Mouse (Mus musculus): ENCODE measurements around the gene Adap1.

Adap1 gene

GRCm38 (mm10) chr5:139325395-139325966, at the start of gene Adap1:
Gene Adap1 (minus strand): TSS chr5:139325622.
- peak; percentile 74 for DNase-seq (ENCODE audit: low spot score)

DNA sequence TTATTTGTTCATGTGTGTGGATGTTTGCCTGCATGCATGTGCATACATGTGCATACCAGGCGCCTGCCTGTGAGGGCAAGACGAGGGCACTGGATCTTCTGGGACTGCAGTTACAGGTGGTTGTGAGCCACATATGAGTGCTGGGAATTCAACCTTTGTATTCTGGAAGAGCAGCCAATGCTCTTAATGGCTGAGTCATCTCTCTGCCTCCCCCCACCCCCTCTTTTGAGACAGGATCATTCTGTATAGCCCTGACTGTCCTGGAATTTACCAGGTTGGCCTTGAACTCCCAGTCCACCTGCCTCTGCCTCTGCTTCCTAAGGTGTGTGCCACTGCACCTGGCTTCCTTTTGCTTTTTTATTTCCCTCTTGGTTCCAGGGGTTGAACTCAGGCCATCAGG, 49.4 kb upstream of the Adap1 start:
- DNase-seq (ENCODE audit: low spot score), result no peak

GRCm38 (mm10) chr5:139373889-139374444, 48.5 kb upstream of the Adap1 start:
- DNase-seq (ENCODE audit: low spot score), result no peak

DNA sequence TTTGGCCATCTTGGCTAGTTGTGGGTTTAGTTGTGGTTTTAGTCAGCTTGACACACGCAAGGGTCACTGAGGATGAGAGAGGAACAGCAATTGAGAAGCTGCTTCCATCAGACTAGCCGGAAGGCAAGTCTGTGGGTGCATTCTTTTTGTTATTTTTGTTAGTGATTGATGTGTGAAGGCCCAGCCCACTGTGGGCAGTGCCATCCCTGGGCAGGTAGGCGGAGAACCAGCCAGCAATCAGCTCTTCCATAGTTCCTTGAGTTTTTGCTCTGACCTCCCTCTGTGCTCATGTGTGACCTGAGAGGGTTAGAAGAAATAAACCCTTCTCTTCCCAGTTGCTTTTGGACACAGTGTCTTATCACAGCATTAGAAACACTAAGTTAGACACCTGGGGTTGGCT, 47.7 kb upstream of the Adap1 start:
- no peak for DNase-seq (ENCODE audit: low spot score)

DNA sequence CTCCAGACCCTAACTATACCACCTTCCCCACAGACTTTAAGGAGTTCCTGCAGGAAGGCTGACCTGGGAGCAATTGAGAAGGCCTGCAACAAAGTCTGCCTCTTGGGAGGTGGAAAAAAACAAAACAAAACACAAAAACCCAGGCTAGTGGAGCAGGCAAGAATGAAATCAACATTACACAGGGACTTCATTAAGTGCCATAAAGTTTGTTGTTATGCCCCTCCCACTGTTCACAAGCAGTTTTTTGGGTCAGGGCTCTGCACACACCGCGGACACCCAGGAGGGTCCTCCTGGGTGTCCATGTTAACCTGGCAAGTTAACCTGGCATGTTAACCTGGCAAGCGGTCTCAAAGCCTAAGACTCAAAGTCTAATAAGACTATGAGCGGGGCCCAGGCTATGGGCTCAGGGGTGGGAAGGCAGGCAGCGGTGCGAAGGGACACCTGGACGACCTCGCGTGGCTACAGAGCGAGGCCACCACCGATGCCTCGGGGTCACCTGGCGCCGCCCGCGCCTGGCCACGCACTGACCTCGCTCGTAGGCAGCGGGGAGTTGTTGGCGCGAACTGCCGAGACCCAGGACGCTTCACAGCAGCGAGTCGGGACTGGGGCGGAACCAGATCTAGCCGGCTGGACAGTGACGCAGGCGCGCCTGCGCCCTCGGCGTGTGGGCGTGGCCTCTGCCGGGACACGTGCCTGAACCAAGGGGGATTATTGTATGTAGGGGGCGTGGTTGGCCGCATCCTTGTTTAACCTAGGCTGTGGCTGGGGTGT, 46.4 kb upstream of the Adap1 start:
- peak; percentile 94 for DNase-seq (ENCODE audit: low spot score)

DNA sequence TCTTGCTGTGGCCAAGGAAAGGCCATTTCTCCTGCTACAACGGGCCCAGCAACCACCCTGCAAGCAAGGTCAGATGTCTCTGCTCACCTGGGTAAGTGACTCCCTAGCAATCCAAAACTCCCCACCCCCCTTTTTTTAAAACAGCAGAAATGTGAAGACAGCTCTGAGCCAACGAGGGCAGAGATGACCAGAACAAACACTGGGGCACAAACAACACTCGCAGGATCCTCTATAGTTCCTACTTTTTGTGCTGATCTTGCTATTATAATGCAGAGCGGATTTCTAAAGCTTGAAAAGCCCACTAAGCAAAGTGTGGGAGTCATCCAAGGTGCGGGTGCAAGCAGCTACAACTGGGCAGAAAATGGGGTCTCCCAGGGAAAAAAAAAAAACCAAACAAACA, 45.7 kb upstream of the Adap1 start:
- no peak for DNase-seq (ENCODE audit: low spot score)

- DNase-seq (ENCODE audit: low spot score), result no peak
Observed at GRCm38 (mm10) chr5:139370336-139370735, 44.9 kb upstream of the Adap1 start.

GRCm38 (mm10) chr5:139368638-139369320, 43.4 kb upstream of the Adap1 start:
- DNase-seq (ENCODE audit: low spot score), result no peak

- DNase-seq (ENCODE audit: low spot score), result no peak
Observed at GRCm38 (mm10) chr5:139367884-139368458, 42.5 kb upstream of the Adap1 start.

DNA sequence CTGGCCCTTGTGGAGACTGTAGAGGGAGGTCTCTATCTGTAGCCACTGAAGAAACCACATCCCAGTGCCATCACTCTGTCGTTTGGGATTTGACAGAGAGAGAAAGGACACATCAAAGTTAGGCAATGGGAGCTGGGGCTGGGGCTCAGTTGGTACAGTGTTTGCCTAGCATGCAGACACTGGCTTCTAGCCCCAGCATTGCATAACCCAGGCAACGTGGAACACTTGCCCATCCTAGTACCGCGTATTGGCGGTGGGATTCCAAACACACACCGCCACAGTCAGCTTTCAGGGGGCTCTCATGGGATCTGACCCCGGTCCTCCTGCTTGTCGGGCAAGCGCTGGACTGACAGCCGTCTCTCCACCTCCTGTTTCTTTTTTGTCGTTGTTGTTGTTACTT, 41.1 kb upstream of the Adap1 start:
- DNase-seq (ENCODE audit: low spot score), result no peak

DNA sequence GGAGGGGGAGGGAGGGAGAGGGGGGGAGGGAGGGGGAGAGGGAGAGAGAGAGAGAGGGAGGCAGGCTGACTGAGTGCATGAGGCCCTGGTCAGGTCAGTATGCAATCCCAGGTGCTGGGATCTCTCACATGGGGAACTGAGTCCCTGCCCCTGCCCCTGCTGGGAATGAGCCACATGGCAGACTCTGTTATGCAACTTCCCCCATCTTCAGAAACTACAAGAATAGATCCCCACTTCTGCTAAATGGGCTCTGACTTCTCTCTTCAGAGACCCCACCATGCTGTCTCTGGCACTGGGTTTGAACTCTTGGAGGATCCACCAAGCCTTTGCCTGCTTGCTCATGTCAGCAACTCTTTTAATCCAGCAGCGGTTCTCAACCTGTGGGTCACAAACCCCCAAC, 40.4 kb upstream of the Adap1 start:
- DNase-seq (ENCODE audit: low spot score), result no peak

- no peak for DNase-seq (ENCODE audit: low spot score)
Observed at GRCm38 (mm10) chr5:139364911-139365571, 39.6 kb upstream of the Adap1 start.

GRCm38 (mm10) chr5:139364260-139364910, 39.0 kb upstream of the Adap1 start:
- peak; percentile 94 for DNase-seq (ENCODE audit: low spot score)

- no peak for DNase-seq (ENCODE audit: low spot score)
Observed at GRCm38 (mm10) chr5:139363858-139364257, 38.4 kb upstream of the Adap1 start.

- DNase-seq (ENCODE audit: low spot score), result no peak
Observed at GRCm38 (mm10) chr5:139359244-139359643, 33.8 kb upstream of the Adap1 start.

GRCm38 (mm10) chr5:139358653-139359052, 33.2 kb upstream of the Adap1 start:
- DNase-seq (ENCODE audit: low spot score), result peak; percentile 60

- peak; percentile 87 for DNase-seq (ENCODE audit: low spot score)
Observed at GRCm38 (mm10) chr5:139355235-139355772, 29.9 kb upstream of the Adap1 start.

GRCm38 (mm10) chr5:139353946-139354345, 28.5 kb upstream of the Adap1 start:
- DNase-seq (ENCODE audit: low spot score), result no peak

DNA sequence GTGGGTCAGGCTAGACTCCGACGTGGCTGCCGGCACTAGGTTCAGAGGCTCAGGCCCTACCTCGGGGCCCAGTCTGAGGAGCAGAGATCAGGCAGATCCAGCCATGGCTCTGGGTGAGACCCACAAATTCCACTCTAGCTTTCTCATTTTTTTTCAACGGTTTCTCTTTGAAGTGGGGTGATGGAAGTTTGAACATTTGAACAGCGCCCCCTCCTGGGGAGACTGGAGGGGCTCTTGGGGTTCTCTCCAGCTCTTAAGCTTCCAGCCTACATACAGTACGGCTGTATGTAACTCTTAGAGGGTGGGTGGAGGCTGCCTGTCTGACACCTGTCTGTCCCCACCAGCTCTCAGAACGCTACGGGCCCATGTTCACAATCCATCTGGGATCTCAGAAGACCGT, 28.1 kb upstream of the Adap1 start:
- DNase-seq (ENCODE audit: low spot score), result peak; percentile 69

DNA sequence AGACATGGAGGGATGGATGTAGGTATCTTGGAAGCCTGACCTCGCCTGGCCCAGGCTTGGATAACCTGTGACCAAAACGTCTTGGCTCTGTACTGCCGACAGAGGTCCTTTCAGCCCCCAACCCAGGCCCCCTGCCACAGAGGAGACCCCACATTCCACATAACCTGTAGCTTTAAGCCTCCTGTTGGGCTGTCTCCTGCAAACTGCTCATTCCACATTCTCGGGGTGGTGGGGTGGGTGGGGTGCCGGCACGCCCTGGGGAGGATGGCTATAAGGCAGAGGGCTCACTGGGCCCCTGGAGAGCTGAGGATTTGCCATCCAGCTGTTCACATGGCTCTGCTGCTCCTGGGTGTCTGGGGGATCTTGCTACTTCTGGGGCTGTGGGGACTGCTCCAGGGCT, 26.9 kb upstream of the Adap1 start, which contains the start of gene Cyp2w1:
Gene Cyp2w1 (plus strand): TSS at position 301 of the 400 bp plus-strand sequence.
- no peak for DNase-seq (ENCODE audit: low spot score)

DNA sequence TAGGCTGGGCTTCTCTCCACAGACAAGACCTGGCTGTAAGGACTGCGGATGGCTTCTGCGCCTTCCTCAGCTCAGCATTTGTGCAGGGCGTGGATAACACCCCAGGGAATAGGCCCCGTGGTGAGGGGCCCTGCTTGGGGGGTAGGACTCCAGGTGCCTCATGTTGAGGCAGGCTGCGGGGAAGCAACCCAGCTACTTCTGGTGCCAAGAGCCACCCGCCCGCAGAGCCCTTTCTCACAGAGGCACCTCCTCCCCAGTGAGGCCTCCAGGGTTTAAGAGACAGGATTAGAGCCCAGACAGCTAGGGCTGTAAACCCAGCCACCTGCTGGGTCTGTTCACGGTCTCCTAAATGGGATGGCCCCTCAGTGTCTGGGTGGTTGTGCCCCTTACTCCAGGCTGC, 26.2 kb upstream of the Adap1 start:
- no peak for DNase-seq (ENCODE audit: low spot score)

Measured in retina, embryonic 14.5 days (tissue).